Mouse (Mus musculus) T-helper 2 cell (primary cell): Measurements from ENCODE around the gene Hoxa5.

Experiments
- in situ Hi-C: fragments of 300-600 bp; cut with MboI, MseI; formaldehyde crosslinking; loops from one replicate; pipeline ENCODE4 v1.15.1; 2025; ENCODE audit warnings: high pct_unique_total_duplicates

The Hoxa5 gene

GRCm38 (mm10) chr6:52180213-52180710 is 24.1 kb downstream of the Hoxa5 start:
- in situ Hi-C loops: no loop called here

DNA sequence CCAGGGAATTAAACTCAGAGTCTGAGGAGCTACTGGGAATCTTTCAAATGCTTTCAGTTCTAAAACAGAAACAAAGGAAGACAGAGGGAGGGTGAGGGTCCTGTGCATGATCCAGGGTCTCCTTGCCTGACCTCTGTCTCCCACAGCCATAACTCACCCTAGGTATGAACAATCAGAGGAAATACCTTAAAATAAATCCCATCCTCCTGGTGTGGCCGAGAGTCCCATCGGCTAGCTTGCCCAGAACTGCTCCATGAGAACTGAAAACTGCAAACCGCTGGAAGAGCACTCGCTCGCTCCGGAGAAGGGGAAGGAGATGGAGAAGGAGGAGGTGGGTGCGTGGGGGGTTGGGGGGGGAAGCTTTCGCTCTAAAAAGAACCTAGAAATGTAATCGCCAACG is 24.7 kb downstream of the Hoxa5 start:
- in situ Hi-C loops: no loop called here

- in situ Hi-C loops: no loop called here
Measured at GRCm38 (mm10) chr6:52178918-52179665, 25.3 kb downstream of the Hoxa5 start.

GRCm38 (mm10) chr6:52177806-52178205 is 26.6 kb downstream of the Hoxa5 start:
- in situ Hi-C loops: no loop called here

GRCm38 (mm10) chr6:52177061-52177735 is 27.2 kb downstream of the Hoxa5 start, which contains the start of gene 5730596B20Rik:
Gene 5730596B20Rik (plus strand): TSS chr6:52177498.
- in situ Hi-C loops: no loop called here

DNA sequence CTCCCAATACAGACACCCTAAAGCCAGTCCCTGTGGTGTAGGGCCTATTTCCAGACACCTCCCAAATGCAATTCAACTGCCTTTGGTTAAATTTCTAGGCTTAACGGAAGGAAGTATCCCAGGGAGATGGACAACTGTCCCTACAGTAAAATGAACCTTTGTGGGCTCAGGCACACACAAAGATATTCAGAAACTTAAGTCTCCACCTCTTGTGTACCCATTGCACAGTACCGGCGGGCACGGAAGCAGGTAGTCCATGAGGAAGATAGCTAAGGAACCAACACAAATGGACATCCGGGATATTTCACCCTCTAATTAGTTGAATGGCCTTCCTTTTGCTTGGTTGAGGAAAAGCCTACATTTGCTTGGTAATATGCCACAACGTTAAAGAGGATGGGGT is 28.0 kb downstream of the Hoxa5 start:
- in situ Hi-C loops: no loop called here

GRCm38 (mm10) chr6:52175864-52176263 is 28.5 kb downstream of the Hoxa5 start:
- in situ Hi-C loops: no loop called here

- in situ Hi-C loops: no loop called here
Measured at GRCm38 (mm10) chr6:52174968-52175751, 29.2 kb downstream of the Hoxa5 start.

DNA sequence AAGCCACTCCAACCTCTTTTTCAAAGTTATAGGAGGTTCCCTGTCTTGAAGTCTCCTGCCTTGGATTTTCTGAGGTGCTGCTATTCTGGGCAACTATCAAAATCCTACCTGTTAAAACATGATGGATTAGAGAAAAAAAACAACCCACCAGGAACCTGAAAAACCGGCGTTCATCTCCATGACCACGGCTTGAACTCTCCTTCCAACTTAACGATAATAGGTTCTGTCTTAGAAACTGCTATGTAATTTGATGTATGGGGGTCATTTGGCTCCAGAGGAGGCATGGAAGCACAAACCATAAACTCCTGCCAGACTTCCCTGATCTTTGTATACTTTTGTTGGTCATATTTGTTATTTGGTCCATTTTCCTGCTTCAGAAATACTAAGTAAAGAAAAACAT is 30.7 kb downstream of the Hoxa5 start:
- in situ Hi-C loops: no loop called here

GRCm38 (mm10) chr6:52172501-52172900 is 31.9 kb downstream of the Hoxa5 start:
- in situ Hi-C loops: no loop called here

- in situ Hi-C loops: no loop called here
Measured at GRCm38 (mm10) chr6:52171938-52172337, 32.4 kb downstream of the Hoxa5 start.

DNA sequence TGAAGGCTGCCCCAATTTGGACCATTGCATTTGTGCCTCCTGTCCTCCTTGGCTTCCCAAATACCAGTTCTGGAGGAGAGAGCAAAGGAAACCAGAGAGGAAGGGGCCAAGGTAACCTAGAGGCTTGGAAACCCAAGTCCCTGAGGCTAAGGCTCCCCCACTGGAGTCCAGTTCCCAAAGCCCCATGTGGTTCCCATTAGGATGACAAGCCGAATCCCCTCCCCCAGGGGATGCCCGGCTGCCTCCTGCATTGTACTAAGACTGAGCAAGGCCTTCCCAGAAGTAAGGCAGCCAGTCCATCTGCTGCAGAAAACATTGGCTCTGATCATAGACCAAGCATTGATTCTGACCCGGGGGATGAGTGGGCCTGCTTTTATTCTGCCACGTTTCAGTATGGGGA is 33.1 kb downstream of the Hoxa5 start:
- in situ Hi-C loops: no loop called here

DNA sequence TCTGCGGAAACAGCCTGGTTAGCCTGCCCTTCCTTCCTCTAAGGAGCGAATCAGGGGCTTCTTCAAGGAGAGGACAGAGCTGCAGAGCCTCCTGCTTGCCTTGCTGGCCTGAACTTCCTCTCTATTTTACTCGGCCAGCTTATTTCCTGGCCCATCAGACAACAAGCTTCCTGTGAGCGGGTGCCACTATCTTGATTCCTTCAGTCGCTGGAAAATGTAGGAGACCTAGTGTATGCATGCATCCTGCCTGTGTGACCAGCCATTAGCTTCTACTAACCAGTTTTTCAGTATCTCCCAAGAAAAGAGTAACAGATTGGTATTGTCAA is 33.5 kb downstream of the Hoxa5 start:
- in situ Hi-C loops: no loop called here

DNA sequence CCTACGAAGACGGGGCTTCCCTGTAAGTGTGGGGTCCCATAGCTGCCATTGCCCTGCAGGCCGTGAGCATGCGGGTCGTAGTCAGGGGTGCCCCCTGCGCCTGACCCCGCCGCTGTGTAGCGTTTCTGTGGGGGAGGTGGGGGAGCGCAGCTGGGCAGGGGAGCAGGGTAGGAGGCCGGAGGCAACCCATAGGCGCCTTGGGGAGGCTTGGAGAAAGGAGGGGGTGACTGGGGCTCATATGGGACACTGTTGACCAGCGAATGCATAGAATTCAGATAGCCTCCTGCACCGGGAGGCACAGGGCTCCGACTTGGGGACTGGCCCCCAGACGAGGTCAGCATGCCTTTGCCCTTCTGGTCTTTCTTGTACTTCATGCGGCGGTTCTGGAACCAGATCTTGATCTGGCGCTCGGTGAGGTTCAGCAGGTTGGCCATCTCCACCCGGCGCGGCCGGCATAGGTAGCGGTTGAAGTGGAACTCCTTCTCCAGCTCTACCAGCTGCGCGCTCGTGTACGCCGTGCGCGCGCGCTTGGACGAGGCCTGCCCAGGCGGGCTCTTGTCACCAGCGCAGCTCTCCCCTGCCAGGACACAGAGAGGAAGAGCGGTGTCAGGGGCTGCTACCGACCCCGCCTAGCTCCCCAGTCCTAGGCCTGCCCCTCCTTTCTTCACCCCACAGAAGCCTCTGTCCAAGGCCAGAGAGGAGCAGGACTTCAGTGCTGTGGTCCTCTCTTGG is 34.1 kb downstream of the Hoxa5 start:
- in situ Hi-C loops: no loop called here

- in situ Hi-C loops: no loop called here
Measured at GRCm38 (mm10) chr6:52169499-52170165, 34.8 kb downstream of the Hoxa5 start.

- in situ Hi-C loops: no loop called here
Measured at GRCm38 (mm10) chr6:52168191-52169055, 36.0 kb downstream of the Hoxa5 start.

DNA sequence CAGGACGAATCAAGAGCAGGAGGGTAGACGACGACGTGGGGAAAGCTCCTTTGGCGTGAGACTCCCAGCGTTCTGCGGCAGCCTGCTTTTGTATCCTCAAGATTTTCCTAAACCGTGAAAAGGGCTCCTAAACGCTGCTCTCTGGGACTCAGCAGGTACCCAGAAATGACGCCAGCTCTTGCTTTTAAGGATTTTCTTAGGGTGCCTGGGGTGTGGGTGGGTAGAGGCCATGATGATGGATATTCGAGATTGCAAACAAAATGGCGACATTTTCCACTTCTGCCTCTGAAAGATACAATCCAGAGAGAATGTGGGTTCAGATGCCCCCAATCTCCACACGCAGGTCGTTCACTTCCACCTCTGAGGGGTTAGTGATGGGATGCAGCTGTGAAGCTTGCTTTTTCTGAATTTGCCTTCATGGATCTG is 36.6 kb downstream of the Hoxa5 start:
- in situ Hi-C loops: no loop called here

DNA sequence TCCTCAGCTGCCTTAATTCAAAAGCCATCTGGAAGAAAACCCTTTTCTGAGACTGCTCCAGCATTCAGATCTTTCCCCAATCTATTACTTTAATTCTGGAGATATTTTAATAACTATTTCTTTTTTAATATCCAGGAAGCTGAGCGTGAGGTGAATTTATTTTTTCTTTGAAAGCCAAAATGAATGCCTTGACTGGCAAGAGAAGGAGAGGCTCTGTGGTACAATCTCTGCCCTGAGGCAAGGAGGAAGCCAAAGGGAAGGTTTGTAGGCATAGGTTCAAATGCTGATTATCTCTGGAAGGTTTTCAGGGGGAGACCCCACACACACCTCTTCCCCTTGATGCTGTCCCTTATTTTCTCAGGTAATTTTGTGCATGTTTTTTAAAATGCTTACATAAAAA is 37.2 kb downstream of the Hoxa5 start:
- in situ Hi-C loops: no loop called here

DNA sequence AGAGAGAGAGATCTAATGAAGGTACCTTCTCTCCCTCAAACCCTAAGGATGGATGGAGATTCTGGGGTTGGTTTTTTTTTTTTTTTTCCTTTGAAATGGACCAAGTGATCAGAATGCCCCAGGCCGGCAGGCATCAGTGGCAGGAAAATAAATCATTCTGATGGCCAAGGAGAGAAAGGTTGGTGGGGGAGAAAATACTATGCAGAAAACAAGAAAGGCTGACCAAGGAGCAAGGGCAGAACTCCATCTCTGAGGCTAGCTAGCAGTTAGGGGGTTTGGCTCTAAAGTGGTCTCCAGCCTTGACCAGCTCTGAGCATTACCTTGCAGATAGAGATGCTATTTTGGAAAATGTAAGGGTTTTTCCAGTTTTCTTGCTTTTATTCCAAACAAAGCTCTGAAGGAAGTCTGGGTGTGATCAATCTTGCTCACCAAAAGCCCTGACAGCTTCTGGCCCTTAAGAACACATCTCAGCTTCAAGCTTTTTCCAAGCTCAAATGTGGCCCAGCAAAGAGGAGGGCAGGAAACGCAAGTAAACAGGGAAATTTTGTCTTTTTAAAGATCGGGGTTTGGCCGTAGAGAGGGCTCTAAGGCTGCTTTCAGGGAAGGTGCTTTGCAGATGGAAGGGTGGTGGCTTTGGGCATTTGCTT is 37.8 kb downstream of the Hoxa5 start:
- in situ Hi-C loops: no loop called here
